Mouse (Mus musculus) heart, embryonic 12.5 days (tissue): ENCODE results near the gene Samd4b. TPM values are rescaled to one million over a fixed set of nuclear protein-coding genes. Genes with fewer than 3 reads are reported as not detected.

Experiments used
- ATAC-seq: fragments of 200-750 bp; cut with Nextera tagmentation; 2 replicates; pipeline ENCODE4 v1.8.0; 2017; ENCODE audit warnings: moderate TSS enrichment, moderate library complexity; ENCODE audit not compliant: insufficient number of reproducible peaks, low FRiP score
- H3K27ac ChIP-seq: fragments of 300-500 bp; sonication (generic); 2 replicates; pipeline ENCODE4 v1.5.1; 2016; ENCODE audit warnings: mild to moderate bottlenecking, moderate library complexity; ENCODE audit not compliant: poor library complexity, severe bottlenecking
- H3K27me3 ChIP-seq: fragments of 300-500 bp; sonication (generic); replicated peaks from 2 replicates; pipeline ENCODE4 v1.6.1; 2016; ENCODE audit warnings: mild to moderate bottlenecking, moderate library complexity
- H3K36me3 ChIP-seq: fragments of 300-500 bp; sonication (generic); 2 replicates; pipeline ENCODE4 v1.6.1; 2016; ENCODE audit warnings: mild to moderate bottlenecking, moderate library complexity
- H3K4me1 ChIP-seq: fragments of 300-500 bp; sonication (generic); replicated peaks from 2 replicates; pipeline ENCODE4 v1.6.1; 2016; ENCODE audit warnings: mild to moderate bottlenecking
- H3K4me2 ChIP-seq: fragments of 300-500 bp; sonication (generic); 2 replicates; pipeline ENCODE4 v1.6.1; 2016; ENCODE audit warnings: mild to moderate bottlenecking, moderate library complexity
- H3K4me3 ChIP-seq: fragments of 300-500 bp; sonication (generic); 2 replicates; pipeline ENCODE4 v1.5.1; 2016; ENCODE audit warnings: mild to moderate bottlenecking
- H3K9ac ChIP-seq: fragments of 300-500 bp; sonication (generic); 2 replicates; pipeline ENCODE4 v1.6.1; 2016; ENCODE audit warnings: mild to moderate bottlenecking, moderate library complexity
- H3K9me3 ChIP-seq: fragments of 300-500 bp; sonication (generic); replicated peaks from 2 replicates; pipeline ENCODE4 v1.6.1; 2016; ENCODE audit warnings: mild to moderate bottlenecking, moderate library complexity
- WGBS: fragments of 180-500 bp; shearing (Covaris S2); methylation state at CpG from one replicate; pipeline ENCODE4 v1.1.7; 2016; 5-methylcytosine and 5-hydroxymethylcytosine counted together
- polyA plus RNA-seq: library from polyadenylated mRNA; unstranded; fragments of >200 nt; fragmentation: Nextera tagmentation; extraction: Ambion mirVana; gene quantifications from 2 replicates; pipeline ENCODE4 v1.2.1, GENCODE M21; 2016

Samd4b gene
- polyA plus RNA-seq, 1 experiment from 2014 or later, result 29.5 TPM

DNA sequence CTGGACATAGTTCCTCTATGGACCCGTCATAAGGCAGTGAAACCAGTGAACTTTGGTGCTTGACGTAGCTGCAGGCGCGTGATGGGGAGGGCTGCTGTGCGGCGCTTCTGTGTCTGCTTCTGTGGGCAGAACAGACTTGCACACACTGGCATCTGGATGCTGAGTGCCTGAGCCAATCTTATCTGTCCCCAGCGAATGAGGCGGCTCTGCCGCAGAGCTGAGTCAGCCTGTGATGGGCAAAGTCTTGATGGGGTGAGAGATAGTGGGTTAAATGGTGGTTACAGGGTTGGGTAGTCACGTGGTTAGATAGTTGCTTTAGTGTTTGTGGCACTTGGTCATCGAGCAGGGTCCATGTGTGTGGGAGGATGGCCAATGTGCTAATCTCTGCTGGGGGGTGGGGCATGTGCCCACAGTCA lies 215.0 kb downstream of the Samd4b start:
- H3K4me2 ChIP-seq, result peak overlapping the region; percentile 76
- peak overlapping the region; percentile 78; the same call in 1 of the 2 replicates for H3K9ac ChIP-seq
- 9% methylated on average over 11 of the region's 11 CpGs for WGBS
- H3K4me1 ChIP-seq, result peaks cover 47% of the 10 kb centered on the region
- ATAC-seq, result peak; percentile 34
- H3K27ac ChIP-seq, result peak overlapping the region; percentile 100
- no peaks in the 10 kb centered on the region for H3K27me3 ChIP-seq
- H3K4me3 ChIP-seq, result peak overlapping the region; percentile 40
- H3K36me3 ChIP-seq, result peaks cover 16% of the 10 kb centered on the region
- H3K9me3 ChIP-seq, result no peaks in the 10 kb centered on the region

DNA sequence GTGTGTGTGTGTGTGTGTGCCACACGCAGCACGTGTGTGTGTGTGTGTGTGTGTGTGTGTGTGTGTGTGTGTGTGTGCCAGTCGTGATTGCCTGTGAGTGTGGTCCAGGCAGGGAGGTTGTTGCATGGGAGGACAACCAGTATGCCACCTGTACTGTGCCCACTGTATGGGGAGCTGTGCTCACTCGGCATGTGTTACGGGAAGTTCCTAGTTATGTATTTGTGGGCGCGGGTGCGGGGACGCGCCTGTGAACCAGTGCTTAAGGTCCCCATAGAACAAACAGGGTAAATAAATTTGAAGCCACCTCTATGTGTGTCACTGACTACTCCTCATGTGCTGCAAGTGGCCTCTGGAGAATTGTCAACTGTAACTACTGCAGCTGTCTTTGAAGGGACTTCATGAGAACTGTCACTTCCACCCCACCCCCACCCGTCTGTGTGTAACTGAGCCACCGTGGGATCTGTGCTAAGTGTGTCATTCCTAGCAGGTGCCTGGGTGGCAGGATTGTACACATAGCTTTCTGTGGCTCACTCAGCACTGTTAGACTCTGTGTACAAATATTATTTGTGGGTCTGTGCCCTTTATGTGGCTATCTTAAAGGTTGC lies 215.5 kb downstream of the Samd4b start:
- Histone ChIP-seq H3K36me3 (peaks cover 14% of the 10 kb centered on the region), H3K9me3 (no peaks in the 10 kb centered on the region), H3K9ac (peak overlapping the region; percentile 78), H3K27me3 (no peaks in the 10 kb centered on the region), H3K4me1 (peaks cover 53% of the 10 kb centered on the region), H3K4me3 (peak overlapping the region; percentile 40), H3K4me2 (peak overlapping the region; percentile 76), H3K27ac (peak overlapping the region; percentile 100)
- 50% methylated on average over 9 of the region's 12 CpGs for WGBS
- ATAC-seq, result no peak

DNA sequence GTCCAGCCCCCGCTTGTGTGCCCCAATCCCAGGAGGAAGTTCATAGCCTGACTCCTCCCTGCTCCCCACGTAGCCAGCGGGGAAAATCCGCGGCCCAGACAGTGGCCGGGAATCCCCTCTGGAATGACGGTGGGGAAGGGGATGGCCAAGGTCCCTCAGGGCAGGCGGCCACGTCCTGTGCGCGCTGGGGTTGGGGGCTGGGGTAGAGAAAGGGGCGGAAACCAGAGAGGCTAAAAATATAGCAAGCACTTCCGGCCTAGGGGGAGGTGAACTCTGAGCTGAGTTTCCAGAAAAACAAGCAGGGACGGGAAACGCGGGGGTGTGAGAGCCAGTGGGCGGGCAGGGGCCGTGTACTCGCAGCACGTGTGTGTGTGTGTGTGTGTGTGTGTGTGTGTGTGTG lies 216.0 kb downstream of the Samd4b start:
- no peaks in the 10 kb centered on the region for H3K27me3 ChIP-seq
- WGBS, result 0% methylated on average over 20 of the region's 20 CpGs
- H3K9me3 ChIP-seq, result no peaks in the 10 kb centered on the region
- ATAC-seq, result peak; percentile 68
- H3K9ac ChIP-seq, result peak overlapping the region; percentile 78
- H3K36me3 ChIP-seq, result peaks cover 17% of the 10 kb centered on the region
- H3K4me2 ChIP-seq, result peak overlapping the region; percentile 76
- H3K4me3 ChIP-seq, result peak overlapping the region; percentile 40
- peaks cover 58% of the 10 kb centered on the region for H3K4me1 ChIP-seq
- H3K27ac ChIP-seq, result peak overlapping the region; percentile 100

DNA sequence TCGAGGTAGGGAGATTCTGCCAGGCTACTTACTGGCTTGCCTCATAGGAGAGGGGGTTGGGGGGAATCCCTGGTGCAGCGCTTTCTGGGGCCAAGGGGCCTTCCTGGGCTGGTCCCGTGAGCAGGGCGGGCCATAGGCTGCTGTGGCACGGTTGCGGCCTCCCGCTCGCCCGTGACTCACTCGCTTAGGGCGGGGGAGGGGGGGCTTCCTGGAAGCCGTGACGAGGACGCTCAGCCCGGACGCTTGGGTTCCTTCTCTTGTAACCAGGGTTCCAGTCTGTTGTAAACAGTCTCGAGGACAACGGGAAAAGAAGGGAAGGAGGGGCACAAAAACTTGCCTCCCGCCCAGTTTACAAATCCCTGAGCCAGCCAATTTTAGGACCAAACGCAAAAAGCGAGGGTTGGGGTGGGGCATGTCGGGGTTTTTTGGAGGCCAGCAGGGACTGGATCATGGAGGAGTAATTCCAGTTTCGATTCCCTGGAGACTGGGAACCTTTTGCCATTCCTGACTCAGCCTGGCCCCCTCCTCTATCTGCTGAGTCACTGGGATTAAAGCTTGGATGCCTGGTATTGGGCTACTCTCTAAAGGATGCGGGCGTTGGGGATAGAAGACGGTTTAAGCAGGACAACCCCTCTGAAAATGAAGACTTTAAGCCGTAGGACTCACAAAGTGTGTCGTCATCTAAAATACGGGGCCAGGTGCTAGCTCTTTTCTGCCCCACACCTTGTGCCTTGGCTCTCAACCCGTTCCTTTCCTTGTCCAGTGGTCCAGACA lies 216.7 kb downstream of the Samd4b start:
- H3K9ac ChIP-seq, result peak overlapping the region; percentile 78
- 3% methylated on average over 30 of the region's 30 CpGs for WGBS
- peak overlapping the region; percentile 100 for H3K27ac ChIP-seq
- peaks cover 64% of the 10 kb centered on the region for H3K4me1 ChIP-seq
- peak overlapping the region; percentile 76 for H3K4me2 ChIP-seq
- H3K9me3 ChIP-seq, result no peaks in the 10 kb centered on the region
- H3K4me3 ChIP-seq, result peak overlapping the region; percentile 40
- H3K27me3 ChIP-seq, result no peaks in the 10 kb centered on the region
- peak; percentile 58 for ATAC-seq
- peaks cover 17% of the 10 kb centered on the region for H3K36me3 ChIP-seq

DNA sequence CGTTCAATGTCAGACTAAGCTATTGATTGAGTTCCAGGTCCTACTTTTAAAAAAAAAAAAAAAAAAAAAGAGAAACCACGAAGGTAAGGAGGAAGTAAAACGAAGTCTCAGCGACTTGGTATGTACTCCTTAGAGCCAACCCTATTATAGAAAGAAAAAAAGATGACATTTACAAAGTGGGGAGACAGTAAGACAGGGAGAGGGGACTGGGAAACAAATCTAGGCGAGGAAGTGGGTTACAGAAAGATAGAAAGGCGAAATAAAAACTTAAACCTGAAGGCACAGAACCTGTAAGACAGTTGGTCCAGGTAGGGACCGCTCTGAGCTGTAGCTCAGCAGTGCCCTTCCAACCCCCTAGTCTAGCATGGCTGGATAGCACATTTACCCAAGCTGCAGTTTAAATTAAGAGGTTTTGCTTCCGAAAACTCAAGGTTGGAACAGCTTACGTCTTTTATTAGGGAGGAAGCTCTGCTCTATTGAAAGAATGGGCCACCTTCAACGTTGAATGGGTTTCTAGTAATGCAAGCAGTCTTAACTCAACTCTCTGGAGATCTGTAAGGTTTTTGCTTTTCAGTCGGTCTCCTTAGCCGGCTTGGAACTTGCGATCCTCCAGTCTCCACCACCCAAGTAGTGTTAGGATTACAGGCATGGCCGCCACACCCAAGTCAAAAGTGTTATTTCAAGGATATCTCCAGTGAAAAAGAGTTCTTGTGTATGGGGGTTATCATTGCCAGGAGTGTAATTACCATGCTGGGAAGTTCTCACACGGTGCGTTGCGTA lies 217.5 kb downstream of the Samd4b start, which contains the start of gene Zfp36:
Gene Zfp36, minus strand, starts transcription at position 17 of the 780 bp plus-strand sequence.
- peaks cover 68% of the 10 kb centered on the region for H3K4me1 ChIP-seq
- peak within 1 kb of the TSS; percentile 100 for H3K27ac ChIP-seq
- peak within 1 kb of the TSS; percentile 93 for H3K4me2 ChIP-seq
- H3K36me3 ChIP-seq, result peaks cover 9% of the 10 kb centered on the region
- H3K27me3 ChIP-seq, result no peaks in the 10 kb centered on the region
- 43% methylated on average over 17 of the region's 17 CpGs for WGBS
- H3K4me3 ChIP-seq, result peak within 1 kb of the TSS; percentile 72
- no peaks in the 10 kb centered on the region for H3K9me3 ChIP-seq
- ATAC-seq, result no peak
- peak within 1 kb of the TSS; percentile 93 for H3K9ac ChIP-seq

DNA sequence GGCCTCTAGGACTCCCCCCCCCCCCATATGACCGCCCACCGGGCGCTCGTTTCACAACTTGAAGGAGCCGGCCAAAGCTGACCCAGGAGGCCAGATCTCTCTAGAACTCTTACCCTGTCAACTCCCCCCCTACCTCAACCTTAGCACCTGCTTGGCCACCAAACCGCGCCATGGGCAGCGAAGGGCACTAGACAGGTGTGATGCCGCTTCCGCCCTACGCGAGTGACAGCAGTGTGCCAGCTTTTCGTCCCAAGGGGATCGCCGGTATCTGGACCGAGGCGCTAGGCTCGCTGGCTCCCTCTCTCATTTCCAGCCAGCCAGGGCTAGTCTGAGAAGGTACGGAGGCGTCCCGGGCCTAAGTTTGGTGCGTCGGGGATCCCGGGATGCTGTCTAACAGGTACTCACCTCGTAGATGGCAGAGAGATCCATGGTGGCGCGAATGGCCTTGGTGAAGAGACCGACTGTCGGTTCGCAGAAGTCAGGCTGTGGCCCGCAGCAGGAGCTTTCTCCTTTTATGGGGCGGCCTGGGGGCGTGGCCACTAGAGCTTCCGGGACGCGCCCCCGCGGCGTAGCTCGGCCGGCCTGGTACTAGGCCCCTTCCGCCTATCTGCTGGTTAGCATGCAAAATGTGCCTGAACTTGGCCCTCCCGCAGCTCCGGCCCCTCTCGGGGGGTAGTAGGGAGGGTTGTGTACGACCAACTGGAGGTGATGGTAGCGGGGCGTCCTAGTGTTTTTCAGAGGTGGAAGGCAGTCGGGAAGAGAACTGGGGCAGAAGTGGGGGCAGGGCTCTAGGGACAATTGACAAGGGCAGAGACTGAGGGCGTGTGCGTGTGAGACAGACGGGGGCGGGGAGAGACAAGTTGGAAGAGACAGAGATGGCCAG lies 218.9 kb downstream of the Samd4b start:
- H3K9ac ChIP-seq, result peak overlapping the region; percentile 93
- under 1% methylated on average over 53 of the region's 53 CpGs for WGBS
- peak; percentile 76 for ATAC-seq

DNA sequence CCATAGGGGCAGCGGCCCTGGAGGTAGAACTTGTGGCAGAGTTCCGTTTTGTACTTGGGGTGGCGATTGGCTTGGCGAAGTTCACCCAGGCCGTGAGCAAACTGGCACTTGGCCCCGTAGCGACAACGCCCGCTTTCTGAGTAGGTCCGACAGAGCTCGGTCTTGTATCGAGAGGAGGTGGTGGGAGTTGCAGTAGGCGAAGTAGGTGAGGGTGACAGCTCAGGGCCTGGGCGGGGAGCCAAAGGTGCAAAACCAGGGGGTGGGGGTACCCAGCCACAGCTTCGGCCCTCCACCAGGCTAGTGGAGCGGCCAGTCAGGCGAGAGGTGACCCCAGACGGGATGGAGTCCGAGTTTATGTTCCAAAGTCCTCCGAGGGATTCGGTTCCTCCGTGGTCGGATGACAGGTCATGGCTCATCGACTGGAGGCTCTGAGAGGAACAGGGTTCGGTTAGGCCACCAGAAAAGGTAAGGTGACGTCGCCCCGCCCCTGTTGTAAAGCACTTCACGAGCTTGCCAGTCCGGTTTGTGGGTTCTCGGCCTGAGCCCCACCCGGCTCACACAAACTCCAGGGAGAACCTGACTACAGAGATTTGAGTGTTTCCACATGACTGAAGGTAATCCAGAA lies 219.8 kb downstream of the Samd4b start:
- H3K9me3 ChIP-seq, result no peaks in the 10 kb centered on the region
- no peak for ATAC-seq
- 27% methylated on average over 32 of the region's 32 CpGs for WGBS
- no peaks in the 10 kb centered on the region for H3K27me3 ChIP-seq
- H3K4me1 ChIP-seq, result peaks cover 69% of the 10 kb centered on the region
- H3K9ac ChIP-seq, result peak overlapping the region; percentile 93
- H3K4me3 ChIP-seq, result peak overlapping the region; percentile 72
- H3K27ac ChIP-seq, result peak overlapping the region; percentile 96
- peaks cover 6% of the 10 kb centered on the region for H3K36me3 ChIP-seq
- peak overlapping the region; percentile 93 for H3K4me2 ChIP-seq

More for the DNA sequence above, 218.9 kb downstream of the Samd4b start:
- Histone ChIP-seq H3K27ac (peak overlapping the region; percentile 96), H3K9me3 (no peaks in the 10 kb centered on the region), H3K27me3 (no peaks in the 10 kb centered on the region), H3K4me1 (peaks cover 74% of the 10 kb centered on the region), H3K4me2 (peak overlapping the region; percentile 93), H3K4me3 (peak overlapping the region; percentile 72), H3K36me3 (peaks cover 6% of the 10 kb centered on the region)

DNA sequence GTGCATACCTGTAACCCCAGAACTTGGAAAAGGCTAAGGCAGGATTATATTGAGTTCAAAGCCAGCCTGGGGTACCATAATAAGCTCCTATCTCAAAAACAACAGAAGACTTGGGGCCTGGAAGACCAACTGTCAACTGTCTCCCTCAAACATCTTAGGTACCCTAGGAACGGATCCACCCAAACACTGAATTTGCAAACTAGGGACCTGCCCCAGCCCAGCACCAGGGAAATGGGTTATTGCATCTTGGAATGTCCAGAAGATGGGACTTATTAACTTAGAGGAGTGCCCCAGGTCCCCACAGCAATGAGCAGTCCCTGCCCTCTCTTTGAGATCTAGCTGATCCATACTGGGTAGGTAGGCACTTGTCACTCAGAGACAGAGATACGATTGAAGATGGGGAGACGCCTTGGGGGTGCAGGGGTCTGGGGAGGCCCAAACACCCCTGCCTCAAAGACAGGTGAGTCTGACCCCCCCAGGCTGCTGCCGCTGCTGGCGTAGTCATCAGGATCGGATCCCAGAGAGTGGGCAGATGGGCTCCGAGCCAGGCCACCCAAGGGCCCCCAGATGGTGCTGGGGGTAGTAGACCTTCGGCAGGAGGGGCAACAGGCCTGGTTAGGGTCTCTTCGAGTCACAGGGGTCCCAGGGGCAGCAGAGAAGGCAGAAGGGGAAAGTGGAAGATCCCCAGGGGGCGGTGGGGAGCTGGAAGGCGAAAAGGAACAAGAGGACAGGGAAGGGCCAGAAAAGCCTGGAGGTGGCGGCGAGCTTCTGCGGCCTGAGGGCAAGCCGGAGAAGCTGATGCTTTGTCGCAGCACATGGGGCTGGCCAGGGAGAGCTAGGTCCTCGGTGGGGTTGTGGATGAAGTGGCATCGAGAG lies 220.5 kb downstream of the Samd4b start:
- H3K27ac ChIP-seq, result peak overlapping the region; percentile 96
- no peaks in the 10 kb centered on the region for H3K27me3 ChIP-seq
- peak overlapping the region; percentile 72 for H3K4me3 ChIP-seq
- H3K4me1 ChIP-seq, result peaks cover 61% of the 10 kb centered on the region
- 65% methylated on average over 18 of the region's 18 CpGs for WGBS
- no peaks in the 10 kb centered on the region for H3K9me3 ChIP-seq
- no peak for ATAC-seq
- H3K9ac ChIP-seq, result peak overlapping the region; percentile 93
- H3K4me2 ChIP-seq, result peak overlapping the region; percentile 93
- peaks cover 6% of the 10 kb centered on the region for H3K36me3 ChIP-seq

DNA sequence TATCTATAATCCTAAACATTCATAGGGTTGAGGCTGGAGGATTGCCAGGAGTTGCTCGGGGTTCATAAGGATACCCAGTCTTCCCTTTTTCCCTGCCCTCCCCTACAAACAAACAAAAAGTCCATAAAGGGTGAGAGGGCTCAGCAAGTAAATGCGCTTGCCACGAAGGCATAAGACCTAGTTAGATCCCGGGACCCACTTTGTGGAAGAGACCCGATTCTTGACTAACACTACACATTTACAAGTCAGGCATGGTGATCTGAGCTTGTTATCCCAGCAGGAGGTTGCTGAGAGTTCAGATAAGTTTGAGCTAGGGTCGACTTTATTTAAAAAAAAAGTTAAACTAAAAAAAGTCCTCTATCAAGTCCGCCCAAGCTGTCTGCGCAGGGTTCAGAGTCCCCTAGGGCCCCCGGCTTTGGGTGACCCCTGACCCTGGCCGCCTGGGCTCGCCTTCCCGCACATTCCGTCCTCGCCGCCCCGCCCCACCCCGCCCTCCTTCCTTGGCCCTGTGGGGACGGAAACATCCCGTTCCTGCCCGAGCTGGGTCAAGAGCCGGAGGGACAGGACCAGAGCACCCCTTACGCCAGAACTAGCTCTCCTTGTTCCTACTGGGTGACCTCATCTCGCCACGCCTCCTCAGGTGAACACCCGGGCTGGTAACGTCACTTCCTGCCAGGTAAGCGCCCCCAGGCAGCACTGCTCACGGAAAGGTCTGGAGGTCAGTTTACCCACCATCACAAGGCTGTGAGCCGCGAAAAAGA lies 221.8 kb downstream of the Samd4b start:
- Histone ChIP-seq H3K9me3 (no peaks in the 10 kb centered on the region), H3K9ac (peak overlapping the region; percentile 87), H3K36me3 (peaks cover 6% of the 10 kb centered on the region), H3K27ac (peak overlapping the region; percentile 100), H3K4me2 (peak overlapping the region; percentile 81), H3K27me3 (no peaks in the 10 kb centered on the region), H3K4me3 (peak overlapping the region; percentile 48), H3K4me1 (peaks cover 50% of the 10 kb centered on the region)
- no peak for ATAC-seq
- WGBS, result 3% methylated on average over 30 of the region's 30 CpGs
